Mouse (Mus musculus): ENCODE results near the gene Slc35f2.

Gene Slc35f2

GRCm38 (mm10) chr9:53771344-53772021 is at the start of gene Slc35f2:
Gene Slc35f2 (plus strand): TSS chr9:53771538.
- DNase-seq, result peak; percentile 82

DNA sequence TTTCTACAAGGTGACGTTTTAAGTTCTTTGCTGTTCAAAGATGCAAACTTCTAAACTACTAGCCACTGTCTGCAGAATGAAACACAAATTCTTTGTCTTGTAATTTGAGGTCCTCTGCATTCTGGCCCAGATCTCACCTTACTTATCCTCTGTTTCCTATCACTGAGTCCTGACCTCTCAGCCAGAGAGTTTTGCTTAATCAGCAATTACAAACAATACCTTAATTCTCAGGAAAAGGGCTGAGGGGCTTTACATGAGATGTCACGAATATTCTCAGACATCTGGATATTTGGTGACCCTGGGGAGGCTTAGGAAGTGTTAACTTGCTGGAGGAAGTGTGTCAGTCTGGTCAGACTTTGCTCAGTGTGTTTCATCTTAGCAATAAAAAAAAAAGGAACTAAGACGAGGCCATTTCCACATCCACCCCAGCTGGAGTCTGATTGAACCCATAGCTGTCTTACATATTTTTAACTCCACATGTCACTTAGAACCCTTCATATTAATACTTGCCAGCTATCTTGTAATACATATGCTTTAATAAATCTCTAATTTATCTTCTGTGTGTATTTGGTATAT is 30.4 kb upstream of the Slc35f2 start:
- no peak for DNase-seq

DNA sequence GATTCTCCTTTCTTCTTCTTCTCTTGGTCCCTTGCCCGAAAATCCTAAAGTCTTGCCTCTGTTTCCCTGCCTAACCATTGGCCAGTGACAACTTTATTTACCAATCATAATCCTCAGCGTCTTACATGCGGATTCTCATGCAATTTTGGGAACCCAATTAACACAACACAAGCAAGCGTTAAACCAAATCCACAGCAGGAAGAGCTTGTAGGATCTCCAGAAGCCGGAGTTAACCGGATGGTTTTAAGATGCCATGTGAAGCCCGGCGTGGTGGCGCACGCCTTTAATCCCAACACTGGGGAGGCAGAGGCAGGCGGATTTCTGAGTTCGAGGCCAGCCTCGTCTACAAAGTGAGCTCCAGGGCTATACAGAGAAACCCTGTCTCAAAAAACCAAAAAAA is 20.9 kb upstream of the Slc35f2 start:
- DNase-seq, result no peak

GRCm38 (mm10) chr9:53750899-53751298 is 20.4 kb upstream of the Slc35f2 start:
- DNase-seq, result no peak

DNA sequence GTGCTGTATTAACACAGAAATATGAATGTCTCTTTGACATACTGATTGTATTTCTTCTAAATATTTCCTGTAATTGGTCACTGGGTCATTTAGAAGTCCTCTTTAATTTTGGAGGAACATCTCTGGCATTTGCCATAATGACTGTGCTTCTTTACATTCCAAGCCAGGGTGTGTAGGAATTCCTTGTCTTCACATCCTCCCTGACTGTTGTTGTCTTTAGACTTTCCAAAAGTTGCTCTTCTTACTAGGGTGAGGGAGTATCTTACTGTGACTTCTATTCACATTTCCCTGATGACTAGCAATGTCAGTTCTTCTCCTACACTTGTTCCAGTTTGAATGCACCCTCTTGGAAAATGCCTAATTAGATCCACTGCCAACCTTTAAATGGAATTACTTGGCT is 16.5 kb upstream of the Slc35f2 start:
- no peak for DNase-seq

- no peak for DNase-seq
These were observed 13.2 kb upstream of the Slc35f2 start for GRCm38 (mm10) chr9:53758142-53758541.

- DNase-seq, result no peak
These were observed 6.6 kb upstream of the Slc35f2 start for GRCm38 (mm10) chr9:53764697-53765096.

GRCm38 (mm10) chr9:53768486-53768885 is 2.9 kb upstream of the Slc35f2 start:
- no peak for DNase-seq

DNA sequence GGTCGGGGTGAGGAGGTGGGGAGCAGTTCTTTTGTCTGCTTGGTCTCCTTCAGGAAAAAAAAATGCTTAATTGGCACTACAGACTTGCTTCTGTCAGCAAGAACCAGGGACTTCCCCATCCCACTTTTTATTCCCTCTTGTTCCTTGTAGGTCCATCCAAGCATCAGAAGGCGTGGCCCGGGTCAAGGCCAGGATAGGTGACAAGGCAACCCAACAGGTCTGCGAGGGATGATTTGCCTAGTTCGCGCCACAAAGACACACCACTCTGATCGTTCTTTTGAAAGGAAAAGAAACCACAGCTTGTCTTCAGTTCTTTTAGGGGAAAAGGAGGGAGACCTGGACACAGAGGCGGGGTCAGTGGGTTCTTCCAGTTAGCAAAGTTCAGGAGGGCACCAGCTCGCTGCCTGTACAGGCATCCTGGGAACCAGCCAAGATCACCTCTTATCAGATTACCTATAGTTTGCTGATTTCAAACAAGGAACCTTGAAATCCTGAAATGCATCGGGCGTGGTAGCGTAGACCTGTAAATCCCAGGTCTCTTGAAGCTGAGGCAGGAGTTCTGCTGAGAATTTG is 481 bp upstream of the Slc35f2 start:
- DNase-seq, result no peak

DNA sequence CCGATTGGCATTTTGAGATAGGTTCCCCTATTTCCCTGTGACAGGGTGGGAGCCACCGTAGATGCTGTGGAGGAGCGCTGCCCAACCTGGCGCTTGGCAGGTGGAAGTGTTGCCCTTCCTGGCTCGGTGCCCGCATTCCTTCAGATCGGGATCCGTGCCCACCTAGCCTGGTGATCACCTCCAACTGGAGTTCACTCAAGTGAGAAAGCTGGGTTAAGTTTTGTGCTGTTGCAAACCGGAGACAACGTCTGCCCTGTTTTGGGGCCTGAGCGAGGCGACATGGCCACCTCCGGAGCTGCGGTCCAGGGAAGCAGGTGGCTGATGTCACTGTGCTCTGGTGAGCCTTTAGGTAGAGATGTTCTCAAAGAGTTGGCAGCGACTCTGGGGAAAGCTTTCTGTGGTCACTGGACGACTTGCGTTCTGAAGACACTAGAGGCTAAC is 803 bp downstream of the Slc35f2 start:
- DNase-seq, result peak; percentile 91

DNA sequence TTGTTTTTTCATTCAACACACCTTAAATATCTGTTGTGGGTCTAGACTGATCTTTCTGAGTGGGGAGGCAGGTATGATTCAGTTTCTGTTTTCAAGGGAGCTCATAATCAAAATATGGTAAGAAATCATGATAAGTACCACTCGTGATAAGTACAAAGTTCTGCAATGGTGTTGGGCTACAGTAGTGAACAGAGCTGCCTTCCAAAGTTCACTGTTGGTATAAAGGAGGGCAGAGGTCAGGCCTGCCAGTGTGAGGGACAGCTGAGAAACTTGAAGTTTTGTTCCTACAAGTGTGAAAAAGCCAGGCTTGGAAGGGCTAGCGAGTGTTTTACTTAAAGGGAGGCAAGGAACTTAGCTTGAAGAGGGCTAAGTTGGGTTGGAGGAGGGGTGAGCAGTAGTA is 4.2 kb downstream of the Slc35f2 start:
- DNase-seq, result peak; percentile 23

DNA sequence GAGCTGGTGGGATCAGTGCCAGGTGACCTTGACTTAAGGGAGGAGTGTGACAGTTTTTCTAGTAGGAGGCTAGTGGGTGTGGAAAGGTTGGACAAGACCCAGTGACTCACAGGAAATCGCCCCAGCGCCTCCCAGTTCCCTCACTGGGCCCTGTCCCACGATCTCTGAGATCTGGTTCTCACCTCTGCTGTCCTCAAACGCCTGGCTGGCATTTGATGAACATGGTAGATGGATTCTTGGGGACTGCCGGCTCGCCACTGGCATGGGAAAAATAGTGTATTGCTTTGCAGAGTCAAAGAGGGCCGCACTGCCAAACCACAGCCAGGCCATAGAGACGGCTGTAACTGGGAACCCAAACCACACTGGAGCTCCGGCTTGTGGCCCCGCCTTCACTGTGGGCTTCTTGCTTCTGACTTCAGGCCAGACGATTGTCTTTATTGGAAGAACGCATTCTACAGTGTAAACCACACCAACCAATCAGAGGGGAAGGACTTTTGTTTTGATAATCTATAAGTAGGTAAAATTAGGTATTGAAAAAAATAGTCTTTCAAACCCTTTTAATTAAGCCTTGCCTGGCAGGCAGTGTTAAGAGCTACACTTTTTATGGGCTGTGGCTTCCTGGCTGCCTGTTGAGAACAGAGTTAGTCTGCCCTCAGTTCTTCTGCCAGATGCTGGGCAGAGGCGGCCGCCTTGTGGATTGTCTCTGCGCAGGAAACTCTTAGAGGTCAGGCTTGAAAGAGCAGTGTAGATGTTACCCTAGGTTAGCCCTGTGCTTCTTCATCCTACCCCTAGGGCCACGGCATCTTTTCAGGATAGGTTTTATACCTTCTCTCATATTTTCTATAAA is 15.4 kb downstream of the Slc35f2 start:
- DNase-seq, result no peak

GRCm38 (mm10) chr9:53793830-53794330 is 22.5 kb downstream of the Slc35f2 start:
- DNase-seq, result no peak

DNA sequence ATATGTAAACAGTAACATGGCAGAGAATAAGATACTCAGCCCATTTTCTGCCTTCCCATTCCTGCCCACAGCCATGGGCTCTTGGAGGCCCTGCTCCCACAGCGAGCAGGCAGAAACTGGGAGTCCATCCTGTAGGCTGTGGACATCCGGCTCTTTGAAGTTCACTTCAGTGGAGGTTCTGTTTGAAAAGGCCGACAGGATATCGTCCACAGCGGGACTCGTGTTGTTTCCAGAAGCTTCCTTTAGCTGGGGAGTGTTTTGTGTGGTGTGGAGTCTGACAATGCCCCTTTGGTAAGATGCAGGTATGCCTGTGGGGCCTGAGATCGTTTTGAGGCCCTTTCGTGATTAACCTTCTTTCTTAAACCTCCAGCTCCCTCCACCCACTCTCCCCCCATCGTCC is 23.2 kb downstream of the Slc35f2 start:
- no peak for DNase-seq

DNA sequence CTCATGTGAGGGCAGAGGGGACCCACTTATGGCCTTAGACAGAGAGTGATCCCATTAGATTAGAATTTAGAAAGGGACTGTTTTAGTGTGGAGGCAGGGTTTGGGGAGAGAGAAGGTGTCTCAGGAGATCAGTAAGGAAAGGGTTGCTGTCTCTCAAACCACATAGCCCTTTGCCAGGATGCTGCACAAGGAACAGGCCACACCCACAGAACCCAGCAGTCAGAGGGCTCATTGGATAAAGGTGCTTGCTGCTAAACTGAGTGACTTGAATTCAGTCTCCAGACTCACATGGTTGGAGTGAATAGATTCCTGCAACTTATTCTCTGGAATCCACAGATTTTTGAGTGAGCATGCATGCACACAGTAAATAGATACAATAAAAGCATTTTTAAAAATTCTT is 24.0 kb downstream of the Slc35f2 start:
- DNase-seq, result no peak

GRCm38 (mm10) chr9:53796386-53796785 is 25.0 kb downstream of the Slc35f2 start:
- no peak for DNase-seq

- no peak for DNase-seq
These were observed 25.8 kb downstream of the Slc35f2 start for GRCm38 (mm10) chr9:53797141-53797540.

DNA sequence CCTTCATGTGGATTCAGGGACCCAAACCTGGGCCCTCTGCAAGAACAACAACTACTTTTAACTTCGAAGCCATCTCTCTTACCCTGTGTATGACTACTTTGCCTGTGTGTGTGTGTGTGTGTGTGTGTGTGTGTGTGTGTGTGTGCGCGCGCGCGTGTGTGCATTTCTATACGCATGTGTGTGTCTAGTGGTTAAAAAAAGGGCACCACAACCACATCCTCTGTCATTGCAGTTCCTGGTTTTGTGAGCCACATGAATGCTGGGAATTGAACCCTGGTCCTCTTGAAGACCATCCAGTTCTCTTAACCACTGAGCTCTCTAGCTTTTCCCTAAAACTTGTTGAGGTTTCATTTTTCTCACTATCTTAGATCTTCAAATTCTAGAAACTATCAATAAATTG is 31.6 kb downstream of the Slc35f2 start:
- no peak for DNase-seq

GRCm38 (mm10) chr9:53806496-53807086 is 35.3 kb downstream of the Slc35f2 start:
- no peak for DNase-seq

- DNase-seq, result no peak
These were observed 42.1 kb downstream of the Slc35f2 start for GRCm38 (mm10) chr9:53813418-53813817.

GRCm38 (mm10) chr9:53818760-53819159 is 47.4 kb downstream of the Slc35f2 start:
- DNase-seq, result peak; percentile 72

DNA sequence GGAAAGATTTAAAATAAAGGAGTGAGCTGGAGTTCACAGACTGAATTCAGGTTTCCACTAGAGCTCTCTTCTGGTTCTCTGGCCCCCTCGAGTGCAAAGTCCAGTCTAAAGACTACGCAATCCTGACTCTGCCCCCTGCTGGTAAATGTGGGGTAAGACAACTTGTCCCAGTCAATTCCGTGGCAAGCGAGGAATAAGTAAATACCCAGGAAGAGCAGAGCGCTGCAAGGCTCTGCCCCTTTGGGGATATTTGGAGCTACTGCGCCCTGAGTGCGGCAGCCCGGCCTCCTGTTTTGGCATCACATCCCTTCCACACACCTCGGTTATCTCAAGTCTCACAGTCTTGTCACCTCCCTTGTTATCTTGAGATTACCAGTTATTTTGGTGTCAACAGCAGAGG is 54.0 kb downstream of the Slc35f2 start:
- DNase-seq, result no peak

All from kidney, adult 18-20 months (tissue).